Mouse (Mus musculus) Patski (cell line): ENCODE measurements around the gene Fuca2. TPM values are rescaled to one million over a fixed set of nuclear protein-coding genes. Genes with fewer than 3 reads are reported as not detected.
"Not testable (repeated sequence)": the region's sequence is repeated elsewhere in the genome, so short reads cannot be mapped to it uniquely, and the experiment has no call there.

Experiments
- ATAC-seq: fragments of 100-300 bp; one replicate; pipeline ENCODE4 v1.8.0; 2021
- CTCF ChIA-PET: fragments of 350-600 bp; sonication (Branson Sonifier 250); formaldehyde crosslinking; loops from one replicate; lab custom pipeline; 2022; ENCODE audit warnings: inconsistent platforms; lab: Charles Lee
- POLR2A ChIA-PET: fragments of 350-600 bp; sonication (Branson Sonifier 250); formaldehyde crosslinking; loops from one replicate; lab custom pipeline; 2022; ENCODE audit warnings: antibody characterized with exemption, inconsistent platforms; lab: Charles Lee
- DNase-seq: peaks from one replicate; pipeline ENCODE4 v3.0.0-alpha.2; 2011; ENCODE audit warnings: low read depth, low spot score
- H3K27me3 ChIP-seq: fragments of 371-371 bp; one replicate; pipeline ENCODE4 v1.5.1; 2021
- CTCF ChIP-seq: fragments of 100-300 bp; IDR thresholded peaks from one replicate; pipeline ENCODE4 v1.5.1; 2021
- in situ Hi-C: fragments of 300-500 bp; cut with MboI; formaldehyde crosslinking; loops from 3 replicates; pipeline ENCODE4 v1.11.1; 2018; ENCODE audit warnings: low pct_unique_long_range_greater_than_20kb, mixed read lengths
- polyA plus RNA-seq: library from polyadenylated mRNA; unstranded; gene quantifications from one replicate; pipeline ENCODE4 v1.2.3, GENCODE M21; 2021

The Fuca2 gene
- polyA plus RNA-seq, 1 experiment from 2014 or later: 33.4 TPM

GRCm38 (mm10) chr10:13475121-13475520, 24.2 kb upstream of the Fuca2 start:
- H3K27me3 ChIP-seq: peaks cover 16% of the 10 kb centered on the region
- ChIA-PET CTCF (interaction anchor here (1.2 kb wide), 1 partner anchor 39 kb away, joined by 3 read pairs; no protein-coding TSS in a partner anchor), POLR2A (no interaction called here)
- TF ChIP-seq CTCF: no peak
- ATAC-seq: no peak
- in situ Hi-C loops: no loop called here
- no peak for DNase-seq

GRCm38 (mm10) chr10:13479341-13479740, 20.0 kb upstream of the Fuca2 start:
- DNase-seq (no peak), ATAC-seq (no peak)
- TF ChIP-seq CTCF: no peak
- peaks cover 6% of the 10 kb centered on the region for H3K27me3 ChIP-seq
- in situ Hi-C loops: no loop called here
- CTCF ChIA-PET: no interaction called here
- POLR2A ChIA-PET: no interaction called here

GRCm38 (mm10) chr10:13485958-13486357, 13.4 kb upstream of the Fuca2 start:
- no peaks in the 10 kb centered on the region for H3K27me3 ChIP-seq
- in situ Hi-C loops: no loop called here
- CTCF ChIA-PET: no interaction called here
- ATAC-seq (no peak), DNase-seq (no peak)
- no peak for TF ChIP-seq CTCF
- POLR2A ChIA-PET: no interaction called here

GRCm38 (mm10) chr10:13489671-13490070, 9.7 kb upstream of the Fuca2 start:
- in situ Hi-C loops: no loop called here
- TF ChIP-seq CTCF: no peak
- CTCF ChIA-PET: interaction anchor here (1.6 kb wide), 1 partner anchor 27 kb away, joined by 4 read pairs; no protein-coding TSS in a partner anchor
- no peaks in the 10 kb centered on the region for H3K27me3 ChIP-seq
- ATAC-seq (no peak), DNase-seq (no peak)
- POLR2A ChIA-PET: no interaction called here

DNA sequence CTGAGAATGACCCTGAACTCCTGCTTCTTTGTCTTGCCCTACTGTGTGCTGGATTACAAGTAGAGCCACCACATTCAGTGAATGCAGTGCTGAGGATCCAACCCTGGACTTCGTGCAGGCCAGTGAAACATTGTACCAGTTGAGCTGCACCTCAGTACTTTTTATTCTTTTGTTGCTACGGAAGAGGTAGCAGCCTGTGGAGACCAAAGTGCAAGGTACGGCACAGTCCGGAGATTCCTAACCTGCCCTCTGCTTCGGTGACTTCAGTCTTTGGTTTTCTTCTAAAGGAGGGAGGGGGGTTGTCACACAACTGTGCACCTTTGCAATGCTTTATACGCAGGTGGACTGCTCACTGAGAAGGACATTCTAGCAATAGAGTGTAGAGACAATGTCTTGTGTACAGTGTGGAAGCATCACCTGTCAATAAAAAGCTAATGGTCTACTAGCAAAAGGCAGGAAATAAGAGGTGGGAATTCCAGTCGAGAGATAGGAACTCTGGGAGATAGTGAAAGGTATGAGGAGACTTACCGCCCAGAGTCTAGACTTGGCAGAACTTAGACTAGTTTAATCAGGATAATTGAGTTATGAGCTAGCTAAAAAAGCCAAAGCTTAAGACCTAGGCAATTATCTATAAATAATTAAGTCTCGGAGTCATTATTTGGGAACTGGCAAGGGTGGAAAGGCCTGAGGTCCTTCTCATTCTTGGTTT, 5.2 kb upstream of the Fuca2 start:
- in situ Hi-C loops: no loop called here
- POLR2A ChIA-PET: no interaction called here
- CTCF ChIA-PET: no interaction called here
- no peak for TF ChIP-seq CTCF
- DNase-seq (no peak), ATAC-seq (no peak)
- H3K27me3 ChIP-seq: no peaks in the 10 kb centered on the region

GRCm38 (mm10) chr10:13496315-13496714, 3.0 kb upstream of the Fuca2 start:
- in situ Hi-C loops: no loop called here
- ATAC-seq: no peak
- H3K27me3 ChIP-seq: no peaks in the 10 kb centered on the region
- no peak for TF ChIP-seq CTCF
- DNase-seq: no peak
- POLR2A ChIA-PET: interaction anchor here (0.5 kb wide), 1 partner anchor 69 kb away, joined by 3 read pairs; no protein-coding TSS in a partner anchor
- CTCF ChIA-PET: no interaction called here

- no peaks in the 10 kb centered on the region for H3K27me3 ChIP-seq
- POLR2A ChIA-PET: no interaction called here
- DNase-seq: no peak
- in situ Hi-C loops: no loop called here
- ATAC-seq: no peak
- CTCF ChIA-PET: no interaction called here
- no peak for TF ChIP-seq CTCF
These were observed 1.1 kb downstream of the Fuca2 start for GRCm38 (mm10) chr10:13500473-13500872.

- no peak for TF ChIP-seq CTCF
- H3K27me3 ChIP-seq: no peaks in the 10 kb centered on the region
- POLR2A ChIA-PET: interaction anchor here (0.7 kb wide), 1 partner anchor 420 kb away, joined by 3 read pairs; no protein-coding TSS in a partner anchor
- DNase-seq (peak; percentile 10), ATAC-seq (peak; percentile 72)
- in situ Hi-C loops: no loop called here
- CTCF ChIA-PET: no interaction called here
These were observed 1.7 kb downstream of the Fuca2 start for GRCm38 (mm10) chr10:13500938-13501496.

- H3K27me3 ChIP-seq, DNase-seq, CTCF ChIA-PET, ATAC-seq, in situ Hi-C loops: not testable (repeated sequence)
- POLR2A ChIA-PET: interaction anchor here (0.7 kb wide), 1 partner anchor 419 kb away, joined by 3 read pairs; no protein-coding TSS in a partner anchor
These were observed 2.2 kb downstream of the Fuca2 start for GRCm38 (mm10) chr10:13501533-13501932.

DNA sequence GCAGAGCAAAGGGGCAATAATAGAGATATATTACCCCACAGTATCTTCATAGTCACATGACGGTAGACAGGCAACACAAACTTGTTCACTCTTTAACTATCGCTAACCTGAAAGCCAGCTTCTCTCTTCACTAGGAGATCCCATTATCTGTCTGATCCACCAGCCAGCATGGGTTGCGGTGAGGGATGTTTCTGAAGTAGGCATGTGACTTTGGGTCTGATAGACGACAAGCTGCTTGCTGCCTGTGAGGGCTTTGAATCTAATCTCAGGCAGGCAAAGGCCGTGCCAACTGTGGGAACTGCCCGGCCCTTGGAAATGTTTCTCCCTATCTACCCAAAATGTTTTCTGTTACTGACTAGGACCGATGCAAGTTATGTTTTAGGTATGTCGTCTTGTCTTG, 3.0 kb downstream of the Fuca2 start:
- POLR2A ChIA-PET: interaction anchor here (0.6 kb wide), 1 partner anchor 17 kb away, joined by 3 read pairs; no protein-coding TSS in a partner anchor
- in situ Hi-C loops: no loop called here
- no peaks in the 10 kb centered on the region for H3K27me3 ChIP-seq
- no peak for DNase-seq
- CTCF ChIA-PET: no interaction called here
- TF ChIP-seq CTCF: no peak
- no peak for ATAC-seq

GRCm38 (mm10) chr10:13521857-13522256, 22.5 kb downstream of the Fuca2 start:
- ATAC-seq (no peak), DNase-seq (no peak)
- no peak for TF ChIP-seq CTCF
- in situ Hi-C loops: no loop called here
- ChIA-PET CTCF (no interaction called here), POLR2A (no interaction called here)
- no peaks in the 10 kb centered on the region for H3K27me3 ChIP-seq
